Mouse (Mus musculus): Measurements from ENCODE around the gene Grb10.

- no peak for TF ChIP-seq CTCF (IDR thresholded peaks at IDR 0.05; ENCODE audit: low read depth)
- no peak for TF ChIP-seq EP300 (IDR thresholded peaks at IDR 0.05; ENCODE audit: low read depth)
Measured at GRCm38 (mm10) chr11:12038470-12038985, at the start of gene Grb10.
